Mouse (Mus musculus) intestine, postnatal 0 days (tissue): ENCODE results near the gene Apobr. TPM values are rescaled to one million over a fixed set of nuclear protein-coding genes. Genes with fewer than 3 reads are reported as not detected.

ENCODE experiments used
- ATAC-seq: fragments of 200-750 bp; cut with Nextera tagmentation; 2 replicates; pipeline ENCODE4 v1.8.0; 2017; ENCODE audit warnings: mild to moderate bottlenecking, moderate TSS enrichment, moderate library complexity
- H3K27ac ChIP-seq: fragments of 300-500 bp; sonication (generic); 2 replicates; pipeline ENCODE4 v1.5.1; 2014; ENCODE audit warnings: mild to moderate bottlenecking, low read depth, low read length, moderate library complexity
- H3K27me3 ChIP-seq: fragments of 300-500 bp; sonication (generic); replicated peaks from 2 replicates; pipeline ENCODE4 v1.6.1; 2014; ENCODE audit warnings: low read length, mixed read lengths; ENCODE audit not compliant: control insufficient read depth, insufficient read depth
- H3K36me3 ChIP-seq: fragments of 300-500 bp; sonication (generic); 2 replicates; pipeline ENCODE4 v1.6.1; 2014; ENCODE audit warnings: mild to moderate bottlenecking, moderate library complexity; ENCODE audit not compliant: control insufficient read depth, insufficient read depth
- H3K4me1 ChIP-seq: fragments of 300-500 bp; sonication (generic); replicated peaks from 2 replicates; pipeline ENCODE4 v1.6.1; 2014; ENCODE audit warnings: antibody characterized with exemption, low read length, mixed read lengths; ENCODE audit not compliant: control insufficient read depth, insufficient read depth
- H3K4me2 ChIP-seq: fragments of 300-500 bp; sonication (generic); replicated peaks from 2 replicates; pipeline ENCODE4 v1.6.1; 2014; ENCODE audit warnings: low read depth, mild to moderate bottlenecking, moderate library complexity
- H3K4me3 ChIP-seq: fragments of 300-500 bp; sonication (generic); 2 replicates; pipeline ENCODE4 v1.5.1; 2014; ENCODE audit warnings: low read depth, low read length
- H3K9ac ChIP-seq: fragments of 300-500 bp; sonication (generic); 2 replicates; pipeline ENCODE4 v1.6.1; 2014; ENCODE audit warnings: mild to moderate bottlenecking, low read depth, low read length
- H3K9me3 ChIP-seq: fragments of 300-500 bp; sonication (generic); 2 replicates; pipeline ENCODE4 v1.6.1; 2016; ENCODE audit warnings: mixed run types; ENCODE audit not compliant: control insufficient read depth
- CTCF ChIP-seq: sonication (generic); IDR thresholded peaks from 2 replicates; pipeline ENCODE4 v1.5.1; 2016; ENCODE audit warnings: low read depth, mild to moderate bottlenecking, control low read depth, antibody characterized with exemption, moderate library complexity
- WGBS: fragments of 180-500 bp; shearing (Covaris S2); extraction: QIAGEN DNeasy Blood & Tissue Kit; methylation state at CpG from one replicate; pipeline ENCODE4 v1.1.7; 2014; 5-methylcytosine and 5-hydroxymethylcytosine counted together
- polyA plus RNA-seq: library from polyadenylated mRNA; unstranded; fragments of >200 nt; fragmentation: Nextera tagmentation; extraction: Ambion mirVana; gene quantifications from 2 replicates; pipeline ENCODE4 v1.2.1, GENCODE M21; 2015

Gene Apobr
- polyA plus RNA-seq, 1 experiment from 2014 or later = 0.57 TPM

GRCm38 (mm10) chr7:126581661-126582060, 3.1 kb upstream of the Apobr start:
- Histone ChIP-seq H3K36me3 (peaks cover 22% of the 10 kb centered on the region), H3K4me2 (peak overlapping the region; percentile 76; the same call in 1 of the 2 replicates), H3K4me3 (no peak overlapping the region), H3K27me3 (no peaks in the 10 kb centered on the region), H3K4me1 (0 out of 2 replicates have a peak, but pooled peaks cover 2% of the 10 kb centered on the region), H3K9ac (no peak overlapping the region), H3K27ac (no peak overlapping the region), H3K9me3 (no peaks in the 10 kb centered on the region)
- ATAC-seq = no peak
- no peak for TF ChIP-seq CTCF
- WGBS = 72% methylated on average over 6 of the region's 6 CpGs

- H3K27ac ChIP-seq = peak overlapping the region; percentile 86
- peaks cover 15% of the 10 kb centered on the region for H3K36me3 ChIP-seq
- 2% methylated on average over 20 of the region's 20 CpGs for WGBS
These were observed 2.0 kb upstream of the Apobr start for GRCm38 (mm10) chr7:126582759-126583158.

GRCm38 (mm10) chr7:126583251-126583709, 1.5 kb upstream of the Apobr start:
- Histone ChIP-seq H3K9me3 (no peaks in the 10 kb centered on the region), H3K4me2 (peak overlapping the region; percentile 76), H3K9ac (peak overlapping the region; percentile 62), H3K36me3 (peaks cover 11% of the 10 kb centered on the region), H3K4me1 (0 out of 2 replicates have a peak, but pooled peaks cover 2% of the 10 kb centered on the region), H3K27ac (peak overlapping the region; percentile 86), H3K27me3 (0 out of 2 replicates have a peak, but pooled peaks cover 2% of the 10 kb centered on the region), H3K4me3 (peak overlapping the region; percentile 51)
- WGBS = under 1% methylated on average over 22 of the region's 22 CpGs
- TF ChIP-seq CTCF = no peak
- ATAC-seq = peak; percentile 77

More at GRCm38 (mm10) chr7:126582759-126583158, 2.0 kb upstream of the Apobr start:
- H3K4me3 ChIP-seq = peak overlapping the region; percentile 51
- 0 out of 2 replicates have a peak, but pooled peaks cover 2% of the 10 kb centered on the region for H3K27me3 ChIP-seq
- H3K4me2 ChIP-seq = peak overlapping the region; percentile 76
- H3K4me1 ChIP-seq = 0 out of 2 replicates have a peak, but pooled peaks cover 2% of the 10 kb centered on the region
- H3K9me3 ChIP-seq = no peaks in the 10 kb centered on the region
- ATAC-seq = peak; percentile 37
- H3K9ac ChIP-seq = peak overlapping the region; percentile 62
- TF ChIP-seq CTCF = no peak

GRCm38 (mm10) chr7:126583761-126584160, 981 bp upstream of the Apobr start:
- peak overlapping the region; percentile 51 for H3K4me3 ChIP-seq
- peak; percentile 15; the same call in 1 of the 2 replicates for ATAC-seq
- peak overlapping the region; percentile 62; the same call in 1 of the 2 replicates for H3K9ac ChIP-seq
- no peak for TF ChIP-seq CTCF
- WGBS = 48% methylated on average over 6 of the region's 6 CpGs
- H3K4me1 ChIP-seq = 0 out of 2 replicates have a peak, but pooled peaks cover 2% of the 10 kb centered on the region
- no peaks in the 10 kb centered on the region for H3K9me3 ChIP-seq
- H3K27me3 ChIP-seq = 0 out of 2 replicates have a peak, but pooled peaks cover 2% of the 10 kb centered on the region
- peak overlapping the region; percentile 86 for H3K27ac ChIP-seq
- peak overlapping the region; percentile 76 for H3K4me2 ChIP-seq
- H3K36me3 ChIP-seq = peaks cover 6% of the 10 kb centered on the region; the same call in 1 of the 2 replicates

GRCm38 (mm10) chr7:126585717-126586116, 975 bp downstream of the Apobr start, which contains the start of gene Cln3:
TSS of gene Cln3 (minus strand) at chr7:126585817.
- 78% methylated on average over 6 of the region's 6 CpGs for WGBS
- ATAC-seq = no peak
- Histone ChIP-seq H3K4me2 (no peak within 1 kb of the TSS), H3K36me3 (peaks cover 4% of the 10 kb centered on the region; the same call in 1 of the 2 replicates), H3K27ac (no peak within 1 kb of the TSS), H3K9me3 (no peaks in the 10 kb centered on the region), H3K4me3 (no peak within 1 kb of the TSS), H3K4me1 (0 out of 2 replicates have a peak, but pooled peaks cover 2% of the 10 kb centered on the region), H3K9ac (no peak within 1 kb of the TSS), H3K27me3 (0 out of 2 replicates have a peak, but pooled peaks cover 2% of the 10 kb centered on the region)
- TF ChIP-seq CTCF = no peak

GRCm38 (mm10) chr7:126586839-126587238, 2.1 kb downstream of the Apobr start:
- Histone ChIP-seq H3K4me2 (no peak overlapping the region), H3K27ac (no peak overlapping the region), H3K9me3 (no peaks in the 10 kb centered on the region), H3K27me3 (0 out of 2 replicates have a peak, but pooled peaks cover 2% of the 10 kb centered on the region), H3K9ac (no peak overlapping the region), H3K36me3 (no peaks in the 10 kb centered on the region), H3K4me3 (no peak overlapping the region), H3K4me1 (no peaks in the 10 kb centered on the region)
- ATAC-seq = no peak
- no peak for TF ChIP-seq CTCF
- 35% methylated on average over 8 of the region's 8 CpGs for WGBS
